Mouse (Mus musculus) spleen, adult 12 weeks (tissue): ENCODE data around the gene AU040320.

Source experiments
- DNase-seq: peaks from one replicate; pipeline ENCODE4 v3.0.0; 2022; ENCODE audit warnings: low spot score

Gene AU040320

DNA sequence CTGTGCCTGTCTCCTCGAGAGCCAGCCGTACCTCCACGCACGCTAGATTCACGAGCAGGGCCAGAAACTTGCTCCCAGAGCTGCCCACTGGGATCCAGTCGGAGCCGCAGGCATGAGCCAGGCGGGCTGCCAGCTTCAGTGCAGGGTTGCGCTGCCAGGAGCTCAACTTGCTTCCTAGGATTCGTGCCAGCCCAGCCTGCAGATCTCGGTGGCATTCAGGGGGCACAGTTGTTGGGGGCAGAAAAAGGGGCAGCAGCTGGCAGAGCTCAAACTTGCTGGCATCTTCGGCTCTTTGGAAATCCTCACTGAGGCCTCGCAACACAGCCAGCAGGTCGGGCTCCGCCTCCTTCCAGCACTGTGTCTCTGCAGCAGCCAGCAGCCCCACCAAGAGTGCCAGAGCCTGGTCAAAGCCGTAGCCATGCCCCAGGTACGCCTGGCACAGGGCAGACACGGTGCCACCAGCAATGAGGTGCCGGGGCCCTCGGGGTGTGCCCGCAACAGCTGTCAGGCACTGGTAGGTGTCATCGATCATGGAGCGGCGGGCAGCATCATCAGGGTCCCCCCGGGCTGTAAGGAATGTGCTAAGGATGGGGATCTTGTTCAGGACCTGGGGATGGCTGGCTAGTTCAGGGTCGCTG lies 3.2 kb upstream of the AU040320 start:
- DNase-seq, result no peak

DNA sequence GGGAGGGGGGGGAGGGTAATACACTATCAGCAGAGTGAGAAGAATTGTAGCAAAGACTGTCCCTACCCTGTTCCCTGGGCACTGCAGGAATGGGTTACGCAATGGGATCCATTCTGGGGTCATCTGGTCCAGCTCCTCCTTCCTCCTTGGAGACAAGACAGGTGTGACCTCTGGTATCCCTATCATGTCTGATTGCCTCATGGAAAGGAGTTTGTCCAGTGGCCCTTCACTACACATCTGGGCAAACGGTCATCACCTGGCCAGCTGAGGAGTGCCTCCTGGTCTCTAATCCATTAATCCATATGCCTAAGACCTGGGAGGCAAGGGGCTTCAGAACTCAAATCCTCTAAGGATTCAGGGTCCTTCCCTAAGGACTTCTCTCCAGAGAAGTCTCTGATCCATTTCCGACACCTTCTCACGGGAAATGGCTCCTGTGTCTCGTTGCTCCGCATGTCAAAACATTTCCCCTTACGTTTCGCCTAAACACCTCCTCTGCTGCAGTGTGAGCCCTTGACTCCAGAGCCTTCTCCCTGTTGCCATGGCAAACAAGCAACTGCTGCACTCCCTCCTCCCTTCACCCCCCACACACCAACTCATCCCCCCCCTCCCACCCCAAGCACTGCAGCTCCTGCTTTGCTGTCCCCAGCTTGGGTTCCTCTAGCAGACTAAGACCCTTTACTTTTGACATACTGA lies 2.3 kb upstream of the AU040320 start:
- no peak for DNase-seq

DNA sequence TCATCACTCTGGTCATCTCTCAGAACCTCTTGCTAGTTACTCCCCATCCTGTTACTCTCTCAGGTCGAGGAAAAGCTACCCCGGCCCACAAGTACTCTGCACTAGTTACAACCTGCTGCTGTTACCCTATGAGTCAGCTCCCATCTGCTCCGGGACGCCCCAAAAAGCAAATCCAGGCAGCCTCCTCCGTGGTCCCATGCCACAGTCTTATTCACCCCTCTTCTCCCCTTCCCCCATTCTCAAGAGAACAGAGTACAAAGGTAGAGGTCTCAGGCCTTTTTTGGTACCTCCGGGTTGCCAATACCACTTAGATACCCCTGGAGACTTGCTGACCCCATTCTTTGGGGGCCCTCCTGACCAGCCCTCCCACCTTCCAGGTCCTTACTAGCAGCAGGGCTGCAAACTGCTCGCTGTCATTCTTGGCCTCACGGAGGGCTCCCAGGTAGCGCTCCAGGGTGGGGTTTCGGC lies 1.8 kb upstream of the AU040320 start:
- DNase-seq, result no peak

DNA sequence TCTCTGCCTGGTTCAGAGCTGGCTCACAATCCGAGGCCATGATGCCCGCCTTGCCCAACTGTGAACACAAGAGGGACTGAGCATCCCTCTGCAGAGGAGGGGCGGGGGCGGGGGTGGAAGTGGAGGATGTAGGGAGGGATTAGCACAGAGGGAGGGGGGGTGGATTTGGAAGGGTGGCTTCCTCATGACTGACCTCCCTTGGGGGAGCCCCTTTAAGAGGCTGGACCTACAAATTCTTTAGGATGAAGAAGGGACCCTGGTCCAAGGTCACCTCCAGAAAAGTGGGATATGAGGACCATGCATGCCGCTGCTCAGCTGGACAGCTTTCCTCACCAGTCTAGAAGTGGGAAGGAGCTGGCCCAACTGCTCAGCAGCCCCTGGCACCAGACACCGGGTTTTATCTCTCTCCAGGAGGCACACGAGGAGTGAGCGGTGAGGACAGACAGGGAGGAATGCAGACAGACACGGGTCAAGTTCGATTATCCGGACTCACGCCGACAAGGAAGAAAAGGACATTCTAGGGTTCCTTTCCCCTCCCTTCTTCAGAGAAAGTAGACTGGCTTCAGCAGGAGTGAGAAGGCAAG lies 1.2 kb upstream of the AU040320 start:
- DNase-seq, result no peak

DNA sequence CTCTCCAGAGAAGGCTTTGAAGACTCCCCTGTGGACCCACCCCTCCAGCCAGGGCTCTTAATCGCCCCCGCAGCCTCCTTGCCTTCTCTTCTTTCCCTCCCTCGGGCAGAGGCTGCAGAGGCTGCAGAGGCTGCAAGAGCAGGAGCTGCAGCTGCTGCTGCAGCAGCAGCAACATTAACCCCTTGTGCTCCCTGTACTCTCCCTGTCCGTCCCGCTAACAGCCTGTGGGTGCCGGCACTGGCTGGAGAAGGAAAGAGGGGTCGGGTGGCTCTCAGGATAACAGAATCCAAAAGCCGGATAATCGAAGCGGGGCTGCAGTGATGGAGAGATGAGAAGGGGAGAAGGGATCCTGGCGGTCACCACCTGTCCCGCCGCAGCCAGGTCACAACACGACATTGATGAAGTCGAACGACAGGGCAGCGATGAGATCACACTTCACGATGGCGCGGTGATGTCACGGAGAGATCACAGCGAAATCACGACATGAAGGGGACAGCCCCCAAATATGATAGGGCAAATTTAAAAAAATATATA lies 669 bp upstream of the AU040320 start:
- no peak for DNase-seq

DNA sequence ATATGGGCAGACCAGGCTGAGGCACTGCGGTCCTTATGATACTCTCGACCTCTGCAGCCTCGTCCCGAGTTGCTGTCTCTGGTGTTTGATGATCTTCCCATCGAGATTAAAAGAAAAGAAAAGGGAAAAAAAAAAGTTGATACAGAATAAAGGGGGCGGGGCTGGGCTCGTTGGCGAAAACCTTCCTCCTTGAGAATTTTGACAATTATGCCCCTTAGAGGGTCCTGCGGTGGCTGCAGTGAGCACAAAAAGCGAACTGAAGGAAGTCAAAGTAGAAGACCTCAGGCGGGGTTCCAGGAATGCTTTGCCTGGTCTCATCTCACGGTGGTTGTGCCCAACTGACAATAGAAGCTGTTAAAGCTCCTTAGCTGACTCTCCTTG lies 877 bp downstream of the AU040320 start:
- DNase-seq, result no peak

DNA sequence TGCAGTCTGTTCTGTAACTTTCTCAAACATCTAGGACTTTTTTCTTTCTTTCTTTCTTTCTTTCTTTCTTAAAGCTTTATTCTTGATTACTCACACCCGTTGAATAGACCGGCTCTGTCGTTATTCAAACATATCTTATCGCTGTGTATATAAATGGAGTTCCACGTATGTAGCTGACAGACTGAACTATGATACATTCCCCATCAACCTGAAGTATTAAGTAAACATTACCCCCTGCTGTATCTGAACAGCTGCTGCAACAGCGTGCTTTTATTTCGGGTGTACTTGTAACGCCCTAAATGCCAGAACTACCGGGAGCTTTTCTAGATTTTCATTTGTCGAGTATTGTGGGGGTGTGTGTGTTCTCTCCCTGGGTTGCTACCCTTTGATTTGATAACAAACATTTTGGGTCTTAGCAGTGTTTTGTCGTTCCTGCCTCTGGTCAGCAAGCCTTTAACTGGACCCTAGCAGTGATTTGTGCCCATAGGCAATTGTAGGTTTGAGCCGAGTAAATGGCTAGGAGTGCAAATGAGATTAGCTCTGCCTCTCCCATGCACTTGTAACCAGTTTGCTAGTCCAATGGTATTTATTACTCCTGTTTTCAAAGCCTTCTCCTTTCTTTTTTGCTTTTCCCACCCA lies 1.5 kb downstream of the AU040320 start:
- no peak for DNase-seq

DNA sequence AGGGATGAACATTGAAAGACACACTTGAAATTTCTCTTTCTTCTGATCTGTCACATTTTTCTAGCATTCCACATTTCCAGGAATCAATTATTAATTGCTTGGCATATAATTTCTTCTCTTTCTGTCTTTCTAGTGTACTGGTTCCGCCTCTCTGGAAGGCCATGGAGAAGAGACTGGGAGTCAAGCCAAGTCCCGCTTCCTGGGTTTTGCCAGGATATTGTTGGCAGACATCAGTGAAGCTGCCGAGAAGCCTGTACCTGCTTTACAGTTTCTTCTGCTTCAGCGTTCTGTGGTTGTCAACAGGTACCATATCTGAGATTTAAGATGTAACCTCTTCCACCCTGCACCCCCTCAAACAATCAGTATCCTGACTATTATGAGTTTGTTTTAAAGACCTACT lies 3.4 kb downstream of the AU040320 start:
- no peak for DNase-seq

DNA sequence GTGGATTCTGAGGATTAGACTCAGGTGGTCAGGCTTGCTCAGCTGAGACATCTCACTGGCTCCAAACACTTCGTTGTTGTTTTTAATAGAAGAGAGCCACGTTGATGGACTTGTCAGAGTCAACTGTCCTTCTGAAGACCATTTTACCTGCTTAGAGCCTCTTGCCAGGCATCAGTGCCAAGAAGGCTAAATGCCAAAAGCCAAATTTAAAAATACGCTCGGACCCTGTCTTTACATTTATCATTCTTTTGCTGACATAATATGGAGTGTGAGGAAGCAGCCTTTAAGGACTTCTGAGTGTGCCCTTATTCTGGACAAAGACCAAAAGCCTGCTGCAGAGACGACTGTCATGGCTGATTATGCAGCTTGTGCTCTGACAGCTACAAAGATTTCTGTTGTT lies 5.0 kb downstream of the AU040320 start:
- DNase-seq, result no peak

DNA sequence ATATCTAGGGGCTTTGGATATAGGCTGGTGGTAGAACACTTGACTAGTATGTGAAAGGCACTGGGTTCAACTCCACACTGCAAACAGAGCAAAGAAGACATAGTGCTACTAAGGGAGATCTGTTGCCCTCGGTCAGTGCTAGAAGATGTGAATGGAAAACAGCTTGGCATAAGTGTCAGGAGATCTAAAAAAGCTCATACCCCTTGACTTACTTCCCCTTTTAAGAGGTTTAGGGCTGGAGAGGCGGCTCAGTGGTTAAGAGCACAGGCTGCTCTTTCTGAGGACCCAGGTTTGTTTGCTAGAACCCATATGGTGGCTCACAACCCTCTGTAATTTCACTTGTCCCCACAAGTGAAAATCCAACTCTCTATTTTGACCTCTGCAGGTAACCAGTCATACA lies 6.1 kb downstream of the AU040320 start:
- DNase-seq, result no peak

DNA sequence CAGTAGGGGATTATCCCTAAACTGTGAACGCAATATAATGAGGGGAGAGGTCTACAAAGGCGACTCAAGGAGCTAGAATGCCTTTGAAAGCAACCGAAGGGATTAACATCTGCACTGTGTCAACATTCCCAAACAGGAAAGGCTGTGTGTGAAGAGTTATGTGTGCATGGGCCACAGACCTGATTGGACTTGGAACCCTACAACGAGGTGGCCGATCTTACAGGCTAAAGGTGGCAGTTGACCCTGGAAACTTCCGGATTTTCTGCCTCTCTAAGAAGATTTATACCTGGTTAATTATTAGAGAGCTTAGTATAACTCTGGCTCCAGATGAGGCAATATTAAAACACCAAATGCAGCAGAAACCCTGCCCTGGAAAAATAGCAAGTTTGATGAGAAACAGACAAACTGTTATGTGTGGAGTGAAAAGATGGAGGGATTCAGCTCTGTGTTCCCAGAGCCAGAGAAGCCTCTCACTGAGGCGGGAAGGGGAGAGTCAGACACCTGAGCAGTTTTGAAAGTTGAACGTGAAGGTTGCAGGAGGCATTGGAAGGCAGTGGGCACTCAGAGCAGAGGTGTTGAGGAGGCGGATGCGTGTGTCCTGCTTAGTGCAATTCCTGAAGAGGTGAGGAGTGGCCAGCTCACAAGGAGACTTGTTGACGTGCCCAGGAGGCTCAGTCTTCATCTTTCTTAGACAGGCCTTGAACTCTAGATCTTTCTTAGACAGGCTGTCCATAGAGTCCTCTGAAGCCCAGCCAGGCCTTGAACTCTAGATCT lies 9.4 kb downstream of the AU040320 start:
- DNase-seq, result no peak

DNA sequence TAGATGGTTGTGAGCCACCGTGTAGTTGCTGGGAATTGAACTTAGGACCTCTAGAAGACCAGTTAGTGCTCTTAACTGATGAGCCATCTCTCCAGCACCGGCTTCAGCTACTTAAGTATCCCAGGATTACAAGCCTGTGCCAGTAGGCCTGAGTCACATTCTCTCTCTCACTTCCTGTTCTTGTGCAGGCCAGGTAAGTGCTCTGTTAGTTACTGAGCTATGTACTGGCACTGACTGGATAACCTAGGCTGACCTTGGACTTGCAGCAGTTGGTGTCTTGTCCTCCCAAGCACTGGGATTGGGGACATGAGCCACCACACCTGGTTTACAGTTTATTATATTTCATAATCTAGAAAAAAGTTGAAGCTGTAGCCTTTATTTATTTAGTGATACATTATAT lies 10.1 kb downstream of the AU040320 start:
- no peak for DNase-seq

DNA sequence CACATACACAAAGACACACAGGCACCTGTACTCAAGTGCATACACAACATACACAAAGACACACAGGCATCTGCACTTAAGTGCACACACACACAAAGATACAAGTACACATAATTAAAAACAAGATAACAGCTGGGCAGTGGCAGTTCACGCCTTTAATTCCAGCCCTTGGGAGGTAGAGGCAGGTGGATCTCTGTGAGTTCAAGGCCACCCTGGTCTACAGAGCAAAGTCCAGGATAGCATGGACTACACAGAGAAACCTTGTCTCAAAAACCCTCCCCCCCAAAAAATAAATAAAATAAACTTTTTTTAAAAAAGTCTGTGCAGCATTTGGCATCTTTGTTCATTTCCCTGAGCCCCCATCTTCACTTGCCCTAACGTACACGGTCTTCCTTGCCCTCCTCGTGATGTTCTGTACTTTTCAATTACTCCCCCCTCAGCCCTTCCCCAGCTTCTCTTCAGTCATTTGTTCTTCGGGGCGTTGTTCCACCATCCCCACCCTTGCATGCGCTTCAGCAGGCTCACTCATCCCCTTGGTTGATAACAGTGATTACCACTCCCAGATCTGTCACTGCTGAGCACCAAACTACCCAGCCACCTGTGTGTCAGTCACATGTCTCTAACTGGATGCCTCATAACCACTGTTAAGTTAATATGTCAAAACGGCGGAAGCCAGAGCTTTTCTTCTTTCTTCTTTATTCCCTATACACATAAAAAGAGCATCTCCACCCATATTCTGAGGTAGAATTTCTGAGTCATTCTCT lies 16.6 kb downstream of the AU040320 start:
- DNase-seq, result no peak

DNA sequence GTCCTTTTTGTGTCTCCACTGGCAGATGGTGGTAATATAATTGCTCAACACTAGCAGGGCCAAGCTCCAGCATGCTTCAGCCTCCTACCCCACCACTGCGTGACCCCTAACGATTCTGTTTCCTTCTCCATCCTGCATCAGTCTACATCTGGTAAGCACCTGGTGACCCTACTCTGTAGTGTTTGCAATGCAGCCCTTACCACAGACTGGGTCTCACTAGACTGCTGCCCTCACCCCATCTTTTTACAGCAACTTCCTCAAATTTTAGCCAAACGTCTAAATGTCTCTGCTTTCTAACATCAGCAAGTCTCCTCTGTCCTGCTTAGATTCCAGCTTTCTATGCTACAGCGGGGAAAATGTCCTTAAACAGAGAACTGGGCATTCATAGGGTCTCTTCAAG lies 17.5 kb downstream of the AU040320 start:
- DNase-seq, result no peak

DNA sequence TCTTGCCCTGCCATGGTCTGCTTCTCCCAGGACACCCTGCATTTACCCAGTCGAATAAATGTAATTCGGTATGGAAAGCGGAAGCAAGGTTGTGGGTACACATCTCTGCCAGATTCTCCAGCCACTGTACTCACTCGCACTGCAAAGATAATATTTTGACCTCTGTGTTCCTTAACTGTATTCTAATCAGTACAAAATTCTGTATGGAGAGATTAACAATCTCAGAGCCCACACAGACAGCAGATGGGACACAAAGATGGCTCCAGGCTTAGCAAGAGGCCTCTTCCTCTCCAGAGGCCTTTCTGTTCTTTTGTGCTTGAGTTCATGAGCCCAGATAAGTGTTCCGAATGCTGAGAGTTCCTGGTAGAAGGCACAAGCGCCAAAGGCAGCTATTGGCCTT lies 20.5 kb downstream of the AU040320 start:
- DNase-seq, result no peak

DNA sequence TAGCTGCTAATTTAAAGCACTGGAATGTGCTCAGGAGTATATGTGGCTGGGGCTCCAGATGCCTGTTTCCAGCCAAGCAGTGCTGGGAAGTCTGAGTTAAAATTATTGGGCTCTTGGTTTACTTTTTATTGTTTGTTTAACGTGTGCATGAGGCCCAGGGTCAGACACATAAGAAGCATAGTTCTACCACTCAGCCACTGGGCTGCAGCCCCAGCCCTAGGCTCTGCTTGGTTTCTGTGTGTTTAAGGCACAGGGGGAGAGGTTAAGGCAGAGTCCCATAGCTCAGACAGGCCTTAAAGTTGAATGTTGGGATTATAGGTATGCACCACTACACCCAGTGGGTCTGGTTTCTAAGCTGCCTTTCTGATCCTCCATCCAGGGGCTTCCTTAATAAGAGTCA lies 21.8 kb downstream of the AU040320 start:
- no peak for DNase-seq

DNA sequence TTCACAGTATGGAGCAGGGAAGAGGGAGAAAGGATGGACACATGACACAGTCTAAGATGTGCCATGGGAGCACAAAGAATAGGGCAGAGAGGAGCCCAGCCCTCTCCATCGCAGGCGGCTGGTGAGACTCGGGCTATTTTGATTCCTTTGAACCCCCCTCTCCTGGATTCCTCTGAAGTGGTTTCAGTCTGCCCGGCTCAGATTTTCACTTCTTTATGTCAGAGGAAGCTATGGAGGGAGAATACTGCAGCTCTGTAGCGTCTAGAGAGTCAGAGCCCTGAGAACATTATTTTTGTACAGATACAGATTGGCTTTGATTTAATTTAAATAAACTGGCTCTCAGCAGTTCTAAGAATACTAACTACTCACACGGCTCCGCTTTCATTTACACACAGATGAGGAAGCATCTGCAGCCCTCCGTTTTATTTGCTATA lies 25.8 kb downstream of the AU040320 start:
- DNase-seq, result no peak

DNA sequence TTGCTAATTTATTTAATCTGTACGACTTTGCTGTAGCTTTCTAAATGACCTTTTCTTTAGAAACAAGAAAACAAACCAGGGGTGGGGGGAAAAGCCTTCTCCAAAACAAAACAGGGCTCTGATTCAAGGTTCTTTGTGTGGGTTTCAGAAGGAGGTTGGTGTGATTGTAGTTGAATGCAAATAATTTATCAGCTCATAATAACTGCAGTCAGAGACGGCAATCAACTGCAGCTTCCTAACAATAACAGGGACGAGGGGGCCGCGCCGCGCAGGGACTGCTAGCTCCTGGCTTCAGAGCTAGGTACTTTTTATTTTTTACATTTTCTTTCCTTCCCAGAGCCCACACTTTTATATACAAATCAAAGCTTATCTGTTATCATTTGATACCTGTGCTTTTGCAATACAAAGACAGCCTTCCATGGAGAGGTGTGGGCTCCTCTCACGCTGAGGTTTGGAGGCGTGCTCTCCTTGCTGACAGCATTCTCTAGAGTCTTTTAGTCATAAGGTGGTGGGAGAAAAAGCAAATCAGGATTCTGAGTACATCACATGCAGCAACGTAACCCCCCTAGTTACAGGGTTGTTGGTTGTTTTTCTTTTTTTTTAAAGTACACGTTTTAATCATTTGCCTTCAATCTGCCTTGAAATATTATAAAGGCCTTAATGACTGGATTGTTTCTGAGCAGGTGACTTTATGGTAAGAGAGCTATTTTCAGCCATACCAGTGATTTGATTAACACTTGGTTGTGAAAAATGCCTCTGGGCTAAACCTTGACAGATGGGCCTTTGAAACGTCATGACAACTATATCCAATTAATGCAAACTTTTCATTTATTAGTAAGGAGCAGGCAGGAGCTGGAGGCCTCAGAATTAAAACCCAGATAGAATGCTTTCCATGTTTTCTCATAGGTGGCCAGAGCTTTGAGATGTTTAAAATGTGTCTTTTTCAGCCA lies 26.8 kb downstream of the AU040320 start:
- DNase-seq, result no peak

DNA sequence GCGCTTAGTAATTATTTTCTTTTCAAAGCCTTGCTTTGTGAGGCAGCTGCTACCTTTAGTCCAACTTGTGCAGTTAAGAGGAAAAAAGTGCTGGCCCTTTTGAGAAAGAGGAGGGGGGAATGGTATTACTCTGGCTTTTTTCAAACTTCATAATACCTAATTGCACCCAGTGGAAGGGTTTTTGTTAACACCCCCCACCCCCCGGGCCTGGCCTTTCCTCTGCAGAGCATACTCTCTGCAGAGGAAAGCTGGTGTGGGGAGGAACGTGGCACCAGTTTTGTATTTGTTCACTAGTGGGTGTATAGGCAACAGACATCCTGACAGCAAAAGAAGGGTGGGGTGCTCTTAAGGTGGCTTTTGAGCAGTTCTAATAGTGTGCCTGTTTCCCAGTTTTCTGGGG lies 28.5 kb downstream of the AU040320 start:
- DNase-seq, result no peak

DNA sequence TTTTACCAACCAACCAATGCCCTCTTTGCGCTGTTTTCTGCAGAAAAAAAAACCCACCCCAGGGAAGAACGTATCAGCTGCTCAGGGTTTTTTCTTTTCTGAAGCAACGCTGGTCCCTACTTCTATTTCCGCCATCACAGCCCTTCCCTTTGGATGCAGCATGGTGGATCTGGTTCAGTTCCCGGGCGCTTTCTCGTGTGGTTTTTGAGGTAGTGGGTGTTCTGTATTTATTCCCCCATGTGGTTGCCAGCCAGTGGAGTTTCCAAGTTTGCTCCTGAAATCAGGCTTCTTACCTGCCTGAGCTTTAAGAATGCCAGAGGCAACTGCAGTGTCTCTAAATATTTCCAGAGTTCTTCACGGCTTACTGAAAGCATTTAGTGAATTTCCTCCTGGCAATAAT lies 29.2 kb downstream of the AU040320 start:
- DNase-seq, result no peak
